16 mouse cellular contexts compared by ENCODE assay signal in genomic region chr2:18714337-18714736, GRCm38 (mm10). TPM values are rescaled to one million over a fixed set of nuclear protein-coding genes. Genes with fewer than 3 reads are reported as not detected.
"Had no signal": no experiment of that assay in that cellular context is flagged by ENCODE, and none has a peak within 500 bp of the region (broad histone marks: within the 10 kb centered on the region; RNA-seq: fewer than 3 reads in every experiment).

No protein-coding gene starts in this region.

- H3K4me2 ChIP-seq: liver, embryonic 12.5 days; lung, embryonic 15.5 days; midbrain, embryonic 15.5 days had no signal

- ATAC-seq: liver, embryonic 12.5 days; midbrain, embryonic 15.5 days had no signal

- H3K27me3 ChIP-seq: lung, embryonic 15.5 days; midbrain, embryonic 15.5 days had no signal

- H3K9me3 ChIP-seq: limb, embryonic 10.5 days; liver, embryonic 12.5 days; lung, embryonic 15.5 days; midbrain, embryonic 15.5 days had no signal

- H3K4me3 ChIP-seq: left cerebral cortex, adult 2 months; limb, embryonic 10.5 days; liver, embryonic 12.5 days; lung, embryonic 15.5 days; midbrain, embryonic 15.5 days had no signal

- H3K27ac ChIP-seq: kidney, postnatal 0 days; left cerebral cortex, adult 2 months; limb, embryonic 10.5 days; liver, embryonic 12.5 days; lung, embryonic 15.5 days; midbrain, embryonic 15.5 days; stomach, postnatal 0 days had no signal

- H3K9ac ChIP-seq: liver, embryonic 12.5 days; lung, embryonic 15.5 days; midbrain, embryonic 15.5 days had no signal

- DNase-seq: kidney, adult 9 months; kidney, postnatal 36 days; layer of hippocampus, adult 9-11 months; right cerebral cortex, adult 18-20 months; right cerebral cortex, postnatal 25 days; thymus, postnatal 4 days had no signal

- H3K4me1 ChIP-seq: limb, embryonic 10.5 days; liver, embryonic 12.5 days; lung, embryonic 15.5 days; midbrain, embryonic 15.5 days had no signal

- H3K36me3 ChIP-seq: limb, embryonic 10.5 days; liver, embryonic 12.5 days; lung, embryonic 15.5 days; midbrain, embryonic 15.5 days had no signal

RNA-seq across cellular contexts. Expression of gene Spag6, which starts 20.5 kb away (rescaled TPM):
- total RNA-seq: megakaryocyte progenitor cell, adult 5-6 weeks had no signal
- polyA plus RNA-seq: limb, embryonic 10.5 days; liver, embryonic 12.5 days; liver, embryonic 16.5 days; neural tube, embryonic 14.5 days had no signal
